Mouse (Mus musculus) embryonic facial prominence, embryonic 11.5 days (tissue): ENCODE data around the gene Iqsec3. TPM values are rescaled to one million over a fixed set of nuclear protein-coding genes. Genes with fewer than 3 reads are reported as not detected.

ENCODE experiments used
- ATAC-seq: fragments of 200-750 bp; cut with Nextera tagmentation; replicated peaks from 2 replicates; pipeline ENCODE4 v1.8.0; 2017; ENCODE audit warnings: low read depth; ENCODE audit not compliant: insufficient number of reproducible peaks, low FRiP score, low TSS enrichment
- DNase-seq: peaks from one replicate; pipeline ENCODE4 v3.0.0-alpha.2; 2015; ENCODE audit warnings: low spot score
- H3K27ac ChIP-seq: fragments of 300-500 bp; sonication (generic); replicated peaks from 2 replicates; pipeline ENCODE4 v1.5.1; 2014; ENCODE audit warnings: mild to moderate bottlenecking, low read depth, low read length, control low read depth
- H3K27me3 ChIP-seq: fragments of 300-500 bp; sonication (generic); 2 replicates; pipeline ENCODE4 v1.6.1; 2014; ENCODE audit warnings: mild to moderate bottlenecking, low read length, moderate library complexity, mixed read lengths; ENCODE audit not compliant: control insufficient read depth, insufficient read depth
- H3K36me3 ChIP-seq: fragments of 300-500 bp; sonication (generic); replicated peaks from 2 replicates; pipeline ENCODE4 v1.6.1; 2014; ENCODE audit warnings: low read depth, mild to moderate bottlenecking, low read length, moderate library complexity, mixed read lengths; ENCODE audit not compliant: control insufficient read depth, insufficient read depth
- H3K4me1 ChIP-seq: fragments of 300-500 bp; sonication (generic); 2 replicates; pipeline ENCODE4 v1.6.1; 2014; ENCODE audit warnings: low read length, mixed read lengths; ENCODE audit not compliant: control insufficient read depth, insufficient read depth
- H3K4me2 ChIP-seq: fragments of 300-500 bp; sonication (generic); 2 replicates; pipeline ENCODE4 v1.6.1; 2014; ENCODE audit warnings: low read depth, mild to moderate bottlenecking, control low read depth, low read length, moderate library complexity
- H3K4me3 ChIP-seq: fragments of 300-500 bp; sonication (generic); 2 replicates; pipeline ENCODE4 v1.5.1; 2014; ENCODE audit warnings: low read depth, low read length, control low read depth
- H3K9ac ChIP-seq: fragments of 300-500 bp; sonication (generic); replicated peaks from 2 replicates; pipeline ENCODE4 v1.6.1; 2014; ENCODE audit warnings: mild to moderate bottlenecking, control low read depth, low read length
- H3K9me3 ChIP-seq: fragments of 300-500 bp; sonication (generic); replicated peaks from 2 replicates; pipeline ENCODE4 v1.6.1; 2016; ENCODE audit warnings: mild to moderate bottlenecking, low read length, inconsistent platforms, mixed read lengths; ENCODE audit not compliant: control insufficient read depth
- WGBS: fragments of 180-500 bp; shearing (Covaris S2); extraction: QIAGEN DNeasy Blood & Tissue Kit; methylation state at CpG from one replicate; pipeline ENCODE4 v1.1.7; 2014; 5-methylcytosine and 5-hydroxymethylcytosine counted together
- polyA plus RNA-seq: library from polyadenylated mRNA; unstranded; fragments of >200 nt; fragmentation: Nextera tagmentation; extraction: Ambion mirVana; gene quantifications from 2 replicates; pipeline ENCODE4 v1.2.1, GENCODE M21; 2014

Gene Iqsec3
- polyA plus RNA-seq, 1 experiment from 2014 or later: 0.13 TPM

GRCm38 (mm10) chr6:121472273-121472672, 1.2 kb downstream of the Iqsec3 start:
- H3K27me3 ChIP-seq: peaks cover 3% of the 10 kb centered on the region; the same call in 1 of the 2 replicates
- 36% methylated on average over 5 of the region's 5 CpGs for WGBS
- ATAC-seq (no peak), DNase-seq (no peak)
- no peaks in the 10 kb centered on the region for H3K9me3 ChIP-seq
- H3K9ac ChIP-seq: no peak overlapping the region
- no peak overlapping the region for H3K4me3 ChIP-seq
- H3K27ac ChIP-seq: no peak overlapping the region
- no peaks in the 10 kb centered on the region for H3K36me3 ChIP-seq
- no peak overlapping the region for H3K4me2 ChIP-seq
- no peaks in the 10 kb centered on the region for H3K4me1 ChIP-seq

- H3K9ac ChIP-seq: no peak overlapping the region
- no peak overlapping the region for H3K27ac ChIP-seq
- H3K36me3 ChIP-seq: no peaks in the 10 kb centered on the region
- no peak overlapping the region for H3K4me2 ChIP-seq
- no peaks in the 10 kb centered on the region for H3K9me3 ChIP-seq
- ATAC-seq (no peak), DNase-seq (no peak)
- no peaks in the 10 kb centered on the region for H3K27me3 ChIP-seq
- no peak overlapping the region for H3K4me3 ChIP-seq
- H3K4me1 ChIP-seq: no peaks in the 10 kb centered on the region
Measured at GRCm38 (mm10) chr6:121468235-121468634, 5.2 kb downstream of the Iqsec3 start.

GRCm38 (mm10) chr6:121462628-121463340, 10.7 kb downstream of the Iqsec3 start:
- Histone ChIP-seq H3K9me3 (no peaks in the 10 kb centered on the region), H3K27ac (no peak overlapping the region), H3K4me1 (no peaks in the 10 kb centered on the region; the same call in 1 of the 2 replicates), H3K36me3 (no peaks in the 10 kb centered on the region), H3K4me2 (peak overlapping the region; percentile 14), H3K27me3 (no peaks in the 10 kb centered on the region), H3K9ac (no peak overlapping the region), H3K4me3 (no peak overlapping the region)
- WGBS: 7% methylated on average over 18 of the region's 28 CpGs
- DNase-seq (no peak), ATAC-seq (no peak)

- Histone ChIP-seq H3K4me1 (no peaks in the 10 kb centered on the region; the same call in 1 of the 2 replicates), H3K27me3 (no peaks in the 10 kb centered on the region), H3K9ac (no peak overlapping the region), H3K9me3 (no peaks in the 10 kb centered on the region), H3K4me3 (no peak overlapping the region), H3K36me3 (no peaks in the 10 kb centered on the region), H3K27ac (no peak overlapping the region), H3K4me2 (no peak overlapping the region)
- ATAC-seq (no peak), DNase-seq (no peak)
- 56% methylated on average over 8 of the region's 8 CpGs for WGBS
Measured at GRCm38 (mm10) chr6:121457381-121457780, 16.1 kb downstream of the Iqsec3 start.

- H3K4me2 ChIP-seq: no peak overlapping the region
- no peak for ATAC-seq
Measured at GRCm38 (mm10) chr6:121456651-121457050, 16.8 kb downstream of the Iqsec3 start.

GRCm38 (mm10) chr6:121454549-121455494, 18.7 kb downstream of the Iqsec3 start:
- Histone ChIP-seq H3K27me3 (no peaks in the 10 kb centered on the region), H3K9ac (no peak overlapping the region), H3K4me2 (no peak overlapping the region), H3K4me3 (no peak overlapping the region), H3K27ac (no peak overlapping the region), H3K36me3 (no peaks in the 10 kb centered on the region), H3K9me3 (no peaks in the 10 kb centered on the region), H3K4me1 (no peaks in the 10 kb centered on the region; the same call in 1 of the 2 replicates)
- 50% methylated on average over 12 of the region's 12 CpGs for WGBS
- ATAC-seq: no peak
- DNase-seq: peak; percentile 13

More at GRCm38 (mm10) chr6:121456651-121457050, 16.8 kb downstream of the Iqsec3 start:
- H3K4me1 ChIP-seq: no peaks in the 10 kb centered on the region; the same call in 1 of the 2 replicates
- H3K9ac ChIP-seq: no peak overlapping the region
- no peaks in the 10 kb centered on the region for H3K9me3 ChIP-seq
- no peak overlapping the region for H3K27ac ChIP-seq
- no peaks in the 10 kb centered on the region for H3K27me3 ChIP-seq
- 89% methylated on average over 3 of the region's 3 CpGs for WGBS
- H3K4me3 ChIP-seq: no peak overlapping the region
- no peak for DNase-seq
- no peaks in the 10 kb centered on the region for H3K36me3 ChIP-seq

GRCm38 (mm10) chr6:121453776-121454175, 19.7 kb downstream of the Iqsec3 start:
- DNase-seq (peak; percentile 61), ATAC-seq (no peak)
- WGBS: 29% methylated on average over 7 of the region's 7 CpGs
- Histone ChIP-seq H3K9me3 (no peaks in the 10 kb centered on the region), H3K9ac (no peak overlapping the region), H3K27ac (no peak overlapping the region), H3K36me3 (no peaks in the 10 kb centered on the region), H3K4me3 (no peak overlapping the region), H3K27me3 (no peaks in the 10 kb centered on the region), H3K4me1 (no peaks in the 10 kb centered on the region; the same call in 1 of the 2 replicates), H3K4me2 (no peak overlapping the region; the same call in 1 of the 2 replicates)

- WGBS: 88% methylated on average over 3 of the region's 3 CpGs
- no peaks in the 10 kb centered on the region for H3K27me3 ChIP-seq
Measured at GRCm38 (mm10) chr6:121451703-121452102, 21.8 kb downstream of the Iqsec3 start.

More at GRCm38 (mm10) chr6:121451703-121452102, 21.8 kb downstream of the Iqsec3 start:
- ATAC-seq (no peak), DNase-seq (no peak)
- Histone ChIP-seq H3K4me1 (no peaks in the 10 kb centered on the region; the same call in 1 of the 2 replicates), H3K4me3 (no peak overlapping the region), H3K9ac (no peak overlapping the region), H3K36me3 (no peaks in the 10 kb centered on the region), H3K27ac (no peak overlapping the region), H3K4me2 (no peak overlapping the region), H3K9me3 (no peaks in the 10 kb centered on the region)
